Mouse (Mus musculus): ENCODE measurements around the gene Synj2bp.
"Not testable (repeated sequence)": the region's sequence is repeated elsewhere in the genome, so short reads cannot be mapped to it uniquely, and the experiment has no call there.

GRCm38 (mm10) chr12:81496906-81497305 lies 35.8 kb downstream of the Synj2bp start:
- TF ChIP-seq POLR2A (IDR thresholded peaks at IDR 0.05; ENCODE audit: insufficient read length, low read depth); TCF12 (IDR thresholded peaks at IDR 0.05; ENCODE audit: insufficient read depth, poor library complexity, severe bottlenecking); USF1 (IDR thresholded peaks at IDR 0.05; ENCODE audit: low read depth): not testable (repeated sequence)
